Mouse (Mus musculus) embryo, embryonic 10.5 days (tissue): ENCODE measurements around the gene Rhox3h.
"Not testable (repeated sequence)": the region's sequence is repeated elsewhere in the genome, so short reads cannot be mapped to it uniquely, and the experiment has no call there.

Experiments
- DNase-seq: peaks from one replicate; pipeline ENCODE4 v3.0.0-alpha.2; 2015; ENCODE audit warnings: low spot score

Gene Rhox3h

DNA sequence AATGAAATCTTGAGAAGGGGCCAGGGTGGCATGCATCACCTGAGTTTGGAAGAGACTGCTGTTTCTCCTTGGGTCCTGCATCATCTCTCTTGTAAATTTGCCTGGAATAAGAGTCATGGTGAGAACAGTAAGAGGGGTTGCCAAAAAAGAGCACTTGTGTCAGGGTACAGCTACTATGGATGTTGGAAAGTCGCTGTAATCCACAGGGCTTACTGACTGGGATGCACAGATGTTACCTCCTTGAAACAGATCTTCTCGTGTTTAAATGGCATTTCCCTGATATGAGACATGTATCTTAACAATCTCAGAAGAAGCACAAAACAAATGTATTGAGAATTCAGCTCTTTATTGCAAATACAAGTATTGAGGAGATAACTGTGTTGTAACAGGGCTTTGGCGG lies at the start of gene Rhox3h:
Gene Rhox3h, minus strand, starts transcription at position 101 of the 400 bp plus-strand sequence.
- not testable (repeated sequence) for DNase-seq

DNA sequence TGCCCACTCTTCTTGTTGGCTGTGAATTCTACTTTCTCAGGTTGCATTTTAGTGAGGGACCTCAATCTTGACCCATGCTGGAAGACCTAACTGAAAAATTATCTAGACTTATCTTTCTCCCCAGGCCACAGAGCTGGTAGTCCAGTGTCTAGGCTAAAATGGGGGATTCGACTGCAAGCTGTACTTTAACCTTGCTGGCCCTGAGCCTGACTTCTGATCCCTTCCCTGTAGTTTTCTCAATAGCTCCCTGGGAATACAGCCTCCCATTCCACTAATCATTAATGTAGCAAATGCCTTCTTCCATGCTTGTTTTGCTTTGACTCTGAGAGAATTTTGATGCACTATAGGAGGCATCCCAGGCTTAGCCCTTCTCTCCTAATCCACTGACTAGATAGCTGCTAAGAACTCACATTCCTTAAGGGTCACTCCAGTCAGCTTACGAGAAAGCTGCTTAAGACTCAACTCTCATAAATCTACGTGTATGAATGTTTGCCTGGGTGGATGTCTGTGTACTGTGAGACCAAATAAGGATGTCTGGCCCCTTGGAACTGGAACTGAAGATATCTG lies 33.3 kb upstream of the Rhox3h start:
- DNase-seq, result no peak

DNA sequence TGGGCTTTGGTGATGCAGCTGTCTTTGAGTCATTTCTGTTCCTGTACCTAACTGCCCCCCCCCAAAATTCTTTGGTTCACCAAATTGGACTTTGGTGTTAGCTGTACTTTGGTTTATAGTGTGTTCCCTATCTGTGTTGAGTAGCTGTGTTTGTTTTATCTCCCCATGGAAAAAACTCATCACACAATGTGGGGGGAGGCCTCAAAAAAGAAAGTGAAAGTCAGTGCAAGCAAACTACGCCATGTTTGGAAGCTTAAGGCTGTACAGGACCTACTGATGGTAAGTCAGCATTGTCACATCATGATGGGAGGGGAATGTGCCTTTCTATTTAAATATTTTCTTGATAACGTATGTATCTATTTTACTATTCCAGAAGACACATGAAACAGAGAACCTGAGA lies 23.7 kb upstream of the Rhox3h start:
- DNase-seq, result no peak

DNA sequence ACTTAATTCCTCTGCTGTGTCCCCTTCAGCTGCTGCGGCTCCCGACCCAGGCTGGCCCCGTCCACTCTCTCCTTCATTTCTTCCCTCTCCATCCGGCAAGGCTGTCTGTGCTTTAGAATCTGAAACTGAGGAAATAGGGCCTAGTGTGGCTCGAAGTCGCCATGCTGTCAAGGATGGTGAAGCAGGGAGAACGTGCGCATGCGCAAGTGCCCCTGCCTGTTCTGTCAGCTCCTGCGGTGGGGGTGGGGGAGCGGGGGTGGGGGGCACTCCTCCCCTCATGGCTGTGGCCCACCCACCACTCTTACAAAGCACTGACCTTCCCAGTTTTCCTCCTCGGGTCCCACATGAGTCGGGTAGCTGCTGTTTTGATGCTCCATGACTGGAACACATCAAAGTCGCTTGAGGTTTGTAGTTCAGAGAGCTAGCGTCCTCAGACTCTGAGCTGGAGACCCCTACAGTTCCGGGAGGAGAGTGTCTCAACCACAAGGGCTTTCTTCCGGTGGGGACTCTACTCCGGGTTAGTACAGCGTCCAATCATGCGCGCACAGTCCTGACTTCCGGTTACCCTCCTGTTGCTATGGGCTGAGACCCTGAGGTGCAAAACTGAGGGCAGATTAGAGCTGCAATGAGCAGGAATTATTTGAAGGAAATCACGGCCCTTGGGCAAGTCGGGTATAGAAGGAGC lies 14.6 kb upstream of the Rhox3h start:
- no peak for DNase-seq

DNA sequence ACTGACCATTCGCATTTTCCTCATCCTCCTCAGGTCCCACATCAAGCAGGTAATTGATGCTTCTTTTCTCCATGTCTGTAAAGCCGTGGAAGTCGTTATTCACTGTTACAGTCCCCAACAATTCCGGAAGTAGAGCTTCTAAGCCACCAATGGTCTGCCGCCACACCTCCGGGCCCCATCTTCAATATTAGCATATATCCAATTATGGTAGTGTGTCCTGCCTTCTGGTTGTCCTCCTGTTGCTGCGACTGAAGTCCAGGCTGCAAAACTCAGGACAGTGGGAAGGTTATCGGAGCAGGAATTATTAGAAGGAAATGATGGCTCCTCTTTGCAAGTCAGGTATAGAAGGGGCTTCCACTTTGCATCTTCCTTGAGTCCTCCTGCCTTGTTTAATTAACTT lies 4.6 kb upstream of the Rhox3h start, which contains the start of gene Rhox2h:
Gene Rhox2h, minus strand, starts transcription at position 101 of the 400 bp plus-strand sequence.
- not testable (repeated sequence) for DNase-seq

DNA sequence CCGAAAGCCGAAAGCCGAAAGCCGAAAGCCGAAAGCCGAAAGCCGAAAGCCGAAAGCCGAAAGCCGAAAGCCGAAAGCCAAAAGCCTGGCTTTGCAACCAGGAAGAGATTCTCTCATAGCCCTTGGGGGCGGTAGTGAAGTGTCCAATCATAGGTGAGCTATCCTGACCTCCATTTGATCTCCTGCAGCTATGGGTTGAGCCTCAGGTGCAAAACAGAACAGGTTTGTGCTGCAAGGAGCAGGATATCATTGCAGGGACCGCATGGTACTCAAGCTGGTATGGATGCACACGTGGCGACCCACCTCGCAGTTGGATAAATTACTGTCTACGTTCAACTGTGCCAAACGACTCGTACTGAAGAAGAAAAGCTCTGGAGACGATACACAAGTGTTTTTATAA lies 17.3 kb downstream of the Rhox3h start, which contains the start of gene Rhox4g:
Gene Rhox4g, minus strand, starts transcription at position 101 of the 400 bp plus-strand sequence.
- not testable (repeated sequence) for DNase-seq

DNA sequence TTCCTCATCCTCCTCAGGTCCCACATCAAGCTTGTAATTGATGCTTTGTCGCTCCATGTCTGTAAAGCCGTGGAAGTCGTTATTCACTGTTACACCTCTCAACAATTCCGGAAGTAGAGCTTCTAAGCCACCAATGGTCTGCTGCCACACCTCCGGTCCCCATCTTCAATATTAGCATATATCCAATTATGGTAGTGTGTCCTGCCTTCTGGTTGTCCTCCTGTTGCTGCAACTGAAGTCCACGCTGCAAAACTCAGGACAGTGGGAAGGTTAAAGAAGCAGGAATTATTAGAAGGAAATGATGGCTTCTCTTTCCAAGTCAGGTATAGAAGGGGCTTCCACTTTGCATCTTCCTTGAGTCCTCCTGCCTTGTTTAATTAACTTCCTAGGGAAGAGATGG lies 25.2 kb downstream of the Rhox3h start, which contains the start of gene Rhox2g:
Gene Rhox2g, minus strand, starts transcription at position 101 of the 400 bp plus-strand sequence.
- not testable (repeated sequence) for DNase-seq

DNA sequence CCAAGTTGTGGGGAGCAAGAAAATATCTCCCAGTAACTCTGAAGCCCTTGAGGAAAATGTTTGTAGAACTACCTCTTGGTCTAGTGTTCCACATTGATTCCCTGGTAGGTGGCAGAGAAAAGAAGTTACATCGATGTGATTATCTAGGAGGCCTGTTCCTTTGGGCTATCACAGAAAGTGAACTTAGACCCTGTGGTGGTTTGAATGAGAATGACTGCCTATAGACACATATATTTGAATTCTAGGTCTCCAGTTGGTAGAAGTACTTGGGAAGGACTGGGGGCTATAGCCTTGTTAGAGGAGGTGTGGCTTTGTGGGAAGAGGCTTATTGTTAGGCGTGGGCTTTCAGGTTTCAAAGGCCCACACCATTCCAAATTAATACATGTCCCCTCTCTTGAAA lies 40.1 kb downstream of the Rhox3h start, which contains the start of gene Rhox3g:
Gene Rhox3g, minus strand, starts transcription at position 101 of the 400 bp plus-strand sequence.
- DNase-seq, result not testable (repeated sequence)
